Mouse (Mus musculus) myocyte (in vitro differentiated cells): ENCODE results near the gene Unk.

Experiments used
- CEBPB ChIP-seq: IDR thresholded peaks from 2 replicates; pipeline ENCODE4 v1.6.1; 2011; ENCODE audit warnings: mild to moderate bottlenecking, moderate library complexity; ENCODE audit not compliant: poor library complexity, insufficient read depth, severe bottlenecking
- MYOG ChIP-seq, 3 experiments: IDR thresholded peaks; one replicate each; pipeline ENCODE4 v1.6.1; 2011; ENCODE audit warnings: control low read depth in 2 of 3, low read depth in 2 of 3, mild to moderate bottlenecking in 2 of 3; ENCODE audit not compliant: insufficient read length in 2 of 3, control insufficient read depth in 1 of 3, insufficient read depth in 1 of 3
- POLR2AphosphoS2 ChIP-seq: IDR thresholded peaks from one replicate; pipeline ENCODE4 v1.6.1; 2011; ENCODE audit warnings: low read depth, control low read depth; ENCODE audit not compliant: insufficient read length
- TCF3 ChIP-seq: IDR thresholded peaks from one replicate; pipeline ENCODE4 v1.6.1; 2011; ENCODE audit warnings: low read depth, control low read depth; ENCODE audit not compliant: insufficient read length
- USF1 ChIP-seq: IDR thresholded peaks from one replicate; pipeline ENCODE4 v1.6.1; 2011; ENCODE audit warnings: low read depth, mild to moderate bottlenecking, control low read depth, moderate library complexity

- TF ChIP-seq POLR2AphosphoS2: no peak
- TF ChIP-seq USF1: no peak
- no peak for TF ChIP-seq CEBPB
- no peak for TF ChIP-seq MYOG (IDR thresholded peaks at IDR 0.05; ENCODE audit: control insufficient read depth in 1 of 3, insufficient read depth in 1 of 3, insufficient read length in 2 of 3, low read depth in 2 of 3)
- TF ChIP-seq TCF3: no peak
Measured at GRCm38 (mm10) chr11:116093771-116094565, 63.8 kb downstream of the Unk start.
